Mouse (Mus musculus): ENCODE measurements around the gene Elovl6.

GRCm38 (mm10) chr3:129680258-129680657, 148.1 kb downstream of the Elovl6 start:
- no peak for TF ChIP-seq TAL1 (IDR thresholded peaks at IDR 0.05; ENCODE audit: low read length)
- no peak for TF ChIP-seq GATA1 (IDR thresholded peaks at IDR 0.05; ENCODE audit: low read length)

All from erythroblast, embryonic 14.5 days (primary cell).